Mouse (Mus musculus): Measurements from ENCODE around the gene Pxn. TPM values are rescaled to one million over a fixed set of nuclear protein-coding genes. Genes with fewer than 3 reads are reported as not detected.

The Pxn gene
- polyA plus RNA-seq, 1 experiment: 25.7 TPM

DNA sequence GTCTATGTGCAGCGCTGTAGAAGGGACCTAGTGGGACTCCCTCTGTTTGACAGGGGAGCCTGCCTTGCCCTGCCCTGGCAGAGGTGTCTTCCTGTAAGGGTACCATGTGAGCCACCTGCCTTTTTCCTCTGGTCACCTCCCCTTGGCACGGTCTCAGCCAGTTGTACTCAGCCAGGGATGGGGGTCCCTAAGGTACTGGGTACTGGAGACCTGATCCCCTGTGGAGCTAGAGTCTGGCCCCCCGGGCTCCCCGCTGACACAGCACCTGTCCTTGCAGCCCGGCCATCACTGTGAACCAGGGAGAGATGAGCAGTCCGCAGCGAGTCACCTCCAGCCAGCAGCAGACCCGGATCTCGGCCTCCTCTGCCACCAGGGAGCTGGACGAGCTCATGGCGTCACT, 40.1 kb downstream of the Pxn start:
- no peak overlapping the region for H3K4me3 ChIP-seq (ENCODE audit: insufficient read depth, low read length)
- H3K4me1 ChIP-seq (ENCODE audit: control insufficient read depth, insufficient read depth, low read length): peaks cover 8% of the 10 kb centered on the region
- TF ChIP-seq POLR2A (IDR thresholded peaks at IDR 0.05; ENCODE audit: low read depth, low read length) (no peak), CTCF (IDR thresholded peaks at IDR 0.05; ENCODE audit: borderline replicate concordance, insufficient read depth, low read length) (no peak)
- no peak overlapping the region for H3K27ac ChIP-seq (ENCODE audit: insufficient read depth, low read length)

DNA sequence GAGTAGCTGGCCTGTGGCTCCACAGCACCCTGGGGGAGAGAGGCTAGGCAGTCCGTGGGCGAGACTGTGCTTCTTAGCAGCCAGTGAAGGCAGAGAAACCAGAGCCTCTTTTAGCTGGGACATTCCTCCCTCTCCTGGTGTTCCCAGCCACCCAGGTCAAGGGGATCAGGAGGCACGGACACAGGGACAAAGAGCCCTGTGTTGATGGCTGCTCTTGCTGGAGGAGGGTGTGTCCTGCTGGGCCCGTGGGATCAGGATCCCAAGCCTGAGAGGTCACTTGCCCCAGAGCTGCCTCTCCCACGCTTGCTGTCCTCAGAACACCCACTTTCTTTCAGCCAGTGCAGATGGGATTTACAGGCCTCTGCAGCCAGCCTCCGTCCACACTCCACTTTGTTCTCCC, 40.5 kb downstream of the Pxn start:
- Histone ChIP-seq H3K27ac (ENCODE audit: insufficient read depth, low read length) (no peak overlapping the region), H3K4me3 (ENCODE audit: insufficient read depth, low read length) (no peak overlapping the region), H3K4me1 (ENCODE audit: control insufficient read depth, insufficient read depth, low read length) (peaks cover 8% of the 10 kb centered on the region)
- no peak for TF ChIP-seq CTCF (IDR thresholded peaks at IDR 0.05; ENCODE audit: borderline replicate concordance, insufficient read depth, low read length)
- no peak for TF ChIP-seq POLR2A (IDR thresholded peaks at IDR 0.05; ENCODE audit: low read depth, low read length)

DNA sequence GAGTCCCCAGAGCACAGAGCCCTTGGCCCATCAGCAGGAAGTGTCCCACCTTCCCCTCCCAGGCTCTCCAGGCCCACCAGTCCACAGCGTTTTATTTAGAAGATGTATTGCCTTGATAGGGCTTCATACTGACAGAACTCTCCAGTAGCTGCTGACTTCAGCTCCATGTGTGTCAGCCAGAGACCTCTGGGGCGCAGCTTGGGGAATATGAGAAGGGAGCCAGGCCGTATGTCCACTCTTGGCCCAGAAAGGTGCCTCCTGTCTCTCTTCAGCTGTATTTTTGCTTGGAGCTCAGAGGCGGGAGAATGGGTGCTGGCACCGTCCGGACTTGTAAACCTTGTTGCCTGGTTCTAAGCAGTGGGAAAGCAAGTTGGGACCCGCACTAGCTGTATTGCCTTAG, 40.9 kb downstream of the Pxn start:
- H3K4me1 ChIP-seq (ENCODE audit: control insufficient read depth, insufficient read depth, low read length): peaks cover 8% of the 10 kb centered on the region
- no peak overlapping the region for H3K4me3 ChIP-seq (ENCODE audit: insufficient read depth, low read length)
- no peak overlapping the region for H3K27ac ChIP-seq (ENCODE audit: insufficient read depth, low read length)
- TF ChIP-seq POLR2A (IDR thresholded peaks at IDR 0.05; ENCODE audit: low read depth, low read length): no peak

DNA sequence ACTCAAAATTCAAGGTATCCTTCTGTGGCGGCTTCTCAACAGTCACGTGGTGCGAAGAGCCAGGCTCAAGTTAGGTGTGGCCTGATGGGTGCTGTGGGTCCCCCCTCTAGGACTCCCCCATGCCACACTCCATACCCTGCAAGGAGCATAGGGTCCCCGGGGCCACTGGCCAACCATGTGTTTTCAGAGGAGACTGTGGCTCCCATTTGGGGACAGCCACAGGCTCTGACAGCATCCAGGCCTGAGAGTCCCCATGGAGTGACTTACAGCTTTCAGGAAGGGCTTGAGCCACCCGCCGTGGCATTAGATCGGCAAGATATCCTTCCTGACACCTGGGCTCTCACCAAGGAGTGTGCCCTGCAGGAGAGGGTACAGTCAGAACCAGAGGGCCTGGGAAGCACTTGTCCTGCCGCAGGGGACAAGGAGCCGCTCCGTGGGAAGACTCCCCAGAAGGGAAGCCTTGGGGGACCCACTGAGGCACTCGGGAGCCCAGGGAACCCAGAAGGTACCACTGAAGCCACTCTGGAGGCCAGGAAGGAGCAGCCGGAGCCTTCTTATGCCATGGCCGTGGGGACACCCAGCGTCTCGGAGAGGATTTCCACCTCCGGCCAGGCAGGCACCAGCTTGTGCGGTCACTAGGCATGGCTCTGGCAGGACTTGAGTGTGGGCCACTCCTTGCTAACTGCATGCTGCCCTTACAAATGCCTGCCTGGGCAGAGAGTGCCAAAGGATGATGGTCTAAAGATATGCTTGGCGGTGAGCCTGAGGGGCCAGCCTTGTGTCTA, 42.2 kb downstream of the Pxn start:
- TF ChIP-seq CTCF (IDR thresholded peaks at IDR 0.05; ENCODE audit: borderline replicate concordance, insufficient read depth, low read length): no peak
- TF ChIP-seq POLR2A (IDR thresholded peaks at IDR 0.05; ENCODE audit: low read depth, low read length): no peak
- Histone ChIP-seq H3K4me3 (ENCODE audit: insufficient read depth, low read length) (no peak overlapping the region), H3K4me1 (ENCODE audit: control insufficient read depth, insufficient read depth, low read length) (no peaks in the 10 kb centered on the region), H3K27ac (ENCODE audit: insufficient read depth, low read length) (no peak overlapping the region)

DNA sequence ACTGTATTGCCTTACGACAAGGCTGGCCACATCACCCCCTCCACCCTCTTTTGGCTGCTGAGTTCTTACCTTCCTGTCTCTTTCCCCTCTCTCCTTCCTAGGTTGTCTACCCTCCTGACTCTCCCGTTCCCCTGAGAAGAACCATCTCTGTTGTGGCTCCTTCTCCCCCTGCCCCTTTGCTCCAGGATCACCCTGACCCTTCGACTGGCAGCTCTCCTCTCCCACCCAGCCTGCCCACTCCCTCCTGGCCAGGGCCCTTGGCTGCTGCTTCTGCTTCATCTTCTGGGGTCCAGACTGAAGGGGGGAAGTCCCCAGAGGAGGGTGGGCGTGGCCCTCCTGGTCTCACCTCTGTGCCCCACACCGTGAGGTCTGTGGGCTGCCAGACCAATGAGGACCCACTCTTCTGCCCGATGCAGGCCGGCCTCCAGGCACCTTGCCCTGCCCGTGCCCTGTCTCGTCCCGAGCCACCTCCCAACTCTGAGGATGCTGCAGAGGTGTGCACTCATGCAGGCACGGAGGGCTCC, 44.1 kb downstream of the Pxn start:
- H3K4me1 ChIP-seq (ENCODE audit: control insufficient read depth, insufficient read depth, low read length): no peaks in the 10 kb centered on the region
- no peak overlapping the region for H3K27ac ChIP-seq (ENCODE audit: insufficient read depth, low read length)
- no peak overlapping the region for H3K4me3 ChIP-seq (ENCODE audit: insufficient read depth, low read length)
- TF ChIP-seq CTCF (IDR thresholded peaks at IDR 0.05; ENCODE audit: borderline replicate concordance, insufficient read depth, low read length) (no peak), POLR2A (IDR thresholded peaks at IDR 0.05; ENCODE audit: low read depth, low read length) (no peak)

DNA sequence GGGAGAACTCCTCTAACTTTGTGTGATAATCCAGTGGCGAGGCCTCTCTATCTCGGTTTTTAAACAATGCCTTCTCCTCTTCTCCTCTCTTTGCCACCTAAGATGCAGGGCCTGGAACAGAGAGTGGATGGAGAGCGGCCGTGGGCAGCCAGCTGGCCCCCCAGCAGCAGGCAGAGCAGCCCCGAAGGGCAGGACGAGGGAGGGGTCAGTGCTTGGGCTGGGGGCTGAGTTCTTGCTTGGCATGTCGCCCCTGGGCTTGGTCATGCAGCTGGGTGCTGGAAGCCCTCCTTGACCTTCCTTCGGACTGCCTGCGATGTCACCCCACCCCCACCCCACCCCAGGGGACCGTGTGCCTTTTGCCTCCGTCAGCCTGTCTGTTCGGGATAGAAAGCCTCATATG, 44.9 kb downstream of the Pxn start:
- H3K4me3 ChIP-seq (ENCODE audit: insufficient read depth, low read length): no peak overlapping the region
- H3K4me1 ChIP-seq (ENCODE audit: control insufficient read depth, insufficient read depth, low read length): no peaks in the 10 kb centered on the region
- no peak overlapping the region for H3K27ac ChIP-seq (ENCODE audit: insufficient read depth, low read length)
- no peak for TF ChIP-seq CTCF (IDR thresholded peaks at IDR 0.05; ENCODE audit: borderline replicate concordance, insufficient read depth, low read length)
- no peak for TF ChIP-seq POLR2A (IDR thresholded peaks at IDR 0.05; ENCODE audit: low read depth, low read length)

DNA sequence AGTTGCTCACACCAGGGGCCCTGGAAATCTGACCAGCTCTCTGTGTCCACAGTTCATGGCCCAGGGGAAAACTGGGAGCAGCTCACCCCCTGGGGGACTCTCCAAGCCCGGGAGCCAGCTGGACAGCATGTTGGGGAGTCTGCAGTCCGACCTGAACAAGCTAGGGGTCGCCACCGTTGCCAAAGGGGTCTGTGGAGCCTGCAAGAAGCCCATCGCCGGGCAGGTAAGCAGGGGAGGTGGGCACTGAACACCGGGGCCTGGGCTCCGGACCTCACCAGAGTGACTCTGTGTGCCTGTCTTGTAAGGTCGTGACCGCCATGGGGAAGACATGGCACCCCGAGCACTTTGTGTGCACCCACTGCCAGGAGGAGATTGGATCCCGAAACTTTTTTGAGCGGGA, 45.3 kb downstream of the Pxn start:
- no peak for TF ChIP-seq CTCF (IDR thresholded peaks at IDR 0.05; ENCODE audit: borderline replicate concordance, insufficient read depth, low read length)
- TF ChIP-seq POLR2A (IDR thresholded peaks at IDR 0.05; ENCODE audit: low read depth, low read length): no peak
- H3K27ac ChIP-seq (ENCODE audit: insufficient read depth, low read length): no peak overlapping the region
- no peak overlapping the region for H3K4me3 ChIP-seq (ENCODE audit: insufficient read depth, low read length)
- H3K4me1 ChIP-seq (ENCODE audit: control insufficient read depth, insufficient read depth, low read length): no peaks in the 10 kb centered on the region

DNA sequence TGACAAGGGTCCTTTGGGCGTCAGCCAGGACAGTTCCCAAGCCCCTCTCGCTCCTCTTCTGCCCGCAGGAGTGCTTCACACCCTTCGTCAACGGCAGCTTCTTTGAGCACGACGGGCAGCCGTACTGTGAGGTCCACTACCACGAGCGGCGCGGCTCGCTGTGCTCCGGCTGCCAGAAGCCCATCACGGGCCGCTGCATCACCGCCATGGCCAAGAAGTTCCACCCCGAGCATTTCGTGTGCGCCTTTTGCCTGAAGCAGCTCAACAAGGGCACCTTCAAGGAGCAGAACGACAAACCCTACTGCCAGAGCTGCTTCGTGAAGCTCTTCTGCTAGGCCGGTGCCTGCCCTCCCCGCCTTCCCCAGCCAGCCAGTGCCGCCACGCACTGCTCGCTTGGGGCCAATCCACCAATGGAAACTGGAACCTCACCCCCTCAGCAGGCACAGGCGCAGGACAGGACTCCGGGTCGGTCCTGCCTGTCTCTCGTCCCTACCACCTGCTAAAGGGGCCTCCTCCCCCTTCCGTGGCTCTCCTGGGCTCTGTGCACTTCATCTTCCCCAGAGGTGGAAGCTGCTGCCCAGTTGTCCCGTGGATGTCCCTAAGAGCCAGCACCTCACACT, 47.4 kb downstream of the Pxn start:
- no peak overlapping the region for H3K27ac ChIP-seq (ENCODE audit: insufficient read depth, low read length)
- TF ChIP-seq POLR2A (IDR thresholded peaks at IDR 0.05; ENCODE audit: low read depth, low read length): no peak
- TF ChIP-seq CTCF (IDR thresholded peaks at IDR 0.05; ENCODE audit: borderline replicate concordance, insufficient read depth, low read length): no peak

DNA sequence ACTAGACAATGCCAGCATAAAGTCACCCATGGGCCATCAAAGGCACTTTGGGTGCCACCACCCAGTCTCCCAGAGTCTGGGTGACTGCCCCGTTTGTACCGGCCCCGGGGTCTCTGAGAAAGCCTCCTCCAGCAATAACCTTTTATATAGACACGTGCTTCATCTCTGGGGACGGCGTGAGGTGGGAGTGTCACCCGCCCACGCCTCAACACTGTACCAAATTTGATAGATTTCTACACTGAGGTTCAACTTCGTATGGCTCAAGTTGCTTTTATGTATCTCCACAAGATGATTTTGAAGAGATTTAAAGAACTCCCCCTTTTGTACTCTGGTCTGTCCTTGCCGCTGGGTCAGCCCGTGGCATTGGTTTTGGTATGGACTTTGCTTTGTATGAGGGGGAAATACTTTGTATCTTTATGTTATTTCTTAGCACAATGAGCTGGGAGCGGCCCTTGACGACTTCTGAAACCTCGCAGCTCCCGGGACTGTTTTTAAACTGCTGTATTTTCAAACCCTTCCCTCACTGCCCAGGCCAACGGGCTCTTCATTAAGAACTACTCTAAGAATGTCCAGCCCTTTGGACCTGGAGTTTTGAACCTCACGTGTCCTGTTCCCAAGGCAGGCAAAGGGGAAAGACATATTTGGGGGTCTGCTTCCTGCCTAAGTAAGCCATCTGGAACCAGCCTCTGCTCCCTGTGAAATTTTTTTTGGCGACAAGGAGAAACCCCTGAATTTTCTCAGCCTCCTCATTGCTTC, 48.2 kb downstream of the Pxn start:
- Histone ChIP-seq H3K4me1 (ENCODE audit: control insufficient read depth, insufficient read depth, low read length) (no peaks in the 10 kb centered on the region), H3K4me3 (ENCODE audit: insufficient read depth, low read length) (no peak overlapping the region), H3K27ac (ENCODE audit: insufficient read depth, low read length) (no peak overlapping the region)
- TF ChIP-seq POLR2A (IDR thresholded peaks at IDR 0.05; ENCODE audit: low read depth, low read length): no peak
- TF ChIP-seq CTCF (IDR thresholded peaks at IDR 0.05; ENCODE audit: borderline replicate concordance, insufficient read depth, low read length): no peak

More for the DNA sequence above, 47.4 kb downstream of the Pxn start:
- H3K4me1 ChIP-seq (ENCODE audit: control insufficient read depth, insufficient read depth, low read length): no peaks in the 10 kb centered on the region
- H3K4me3 ChIP-seq (ENCODE audit: insufficient read depth, low read length): no peak overlapping the region

DNA sequence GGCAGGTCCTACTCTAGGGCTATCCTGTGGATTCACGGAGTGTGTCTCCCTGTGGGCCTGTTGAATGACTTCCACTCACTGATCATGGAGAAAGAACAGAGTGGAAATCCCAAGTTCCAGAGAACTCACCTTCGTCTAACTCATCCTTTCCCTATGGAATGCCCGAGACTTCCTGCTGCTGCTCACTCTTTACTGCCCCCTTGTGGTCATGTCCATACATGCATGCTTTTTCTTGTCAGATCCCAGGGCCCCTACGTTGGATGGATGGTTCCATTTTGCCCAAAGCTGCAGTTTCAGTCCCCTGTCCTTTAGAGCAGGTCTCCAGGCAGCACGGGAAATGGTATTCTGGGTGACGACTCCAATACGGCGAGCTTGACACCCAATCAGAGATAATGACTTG, 49.7 kb downstream of the Pxn start:
- no peak overlapping the region for H3K27ac ChIP-seq (ENCODE audit: insufficient read depth, low read length)
- H3K4me3 ChIP-seq (ENCODE audit: insufficient read depth, low read length): no peak overlapping the region
- TF ChIP-seq POLR2A (IDR thresholded peaks at IDR 0.05; ENCODE audit: low read depth, low read length) (no peak), CTCF (IDR thresholded peaks at IDR 0.05; ENCODE audit: borderline replicate concordance, insufficient read depth, low read length) (peak; percentile 74; the same call in 1 of the 2 replicates)
- H3K4me1 ChIP-seq (ENCODE audit: control insufficient read depth, insufficient read depth, low read length): no peaks in the 10 kb centered on the region

All from embryonic fibroblast, embryonic 13.5 days (primary cell).